Mouse (Mus musculus): ENCODE data around the gene Fbxl14.

GRCm38 (mm10) chr6:119504756-119505155 lies 25.3 kb downstream of the Fbxl14 start:
- no peak for TF ChIP-seq CTCF (conservative IDR thresholded peaks at IDR 0.05; ENCODE audit: low read length)
- no peak for TF ChIP-seq NANOG (IDR thresholded peaks at IDR 0.05; ENCODE audit: borderline replicate concordance, low read length)
- no peak for TF ChIP-seq POU5F1 (IDR thresholded peaks at IDR 0.05; ENCODE audit: borderline replicate concordance, low read length)
